Mouse (Mus musculus) ES-E14 (cell line): ENCODE results near the gene Ptprf. TPM values are rescaled to one million over a fixed set of nuclear protein-coding genes. Genes with fewer than 3 reads are reported as not detected.
A peak's percentile ranks its signal among the peaks of the same experiment; 100 is the strongest.

Experiments used
- DNase-seq: peaks from one replicate; pipeline ENCODE4 v3.0.0-alpha.2; 2013; ENCODE audit warnings: low read depth, low spot score
- H3K27ac ChIP-seq: 2 replicates; pipeline ENCODE4 v1.5.1; 2012; ENCODE audit warnings: low read depth, mild to moderate bottlenecking, low read length, moderate library complexity, mixed read lengths; ENCODE audit not compliant: poor library complexity, insufficient read depth, severe bottlenecking
- H3K36me3 ChIP-seq: 2 replicates; pipeline ENCODE4 v1.6.1; 2012; ENCODE audit warnings: mild to moderate bottlenecking, low read length, moderate library complexity, mixed read lengths; ENCODE audit not compliant: control insufficient read depth, poor library complexity, insufficient read depth, severe bottlenecking
- H3K4me1 ChIP-seq, 2 experiments: fragments of 150-350 bp in 1 of 2; sonication (generic) in 1 of 2; 2 replicates each; pipeline ENCODE4 v1.6.1; 2012; ENCODE audit warnings: low read length in 2 of 2, mild to moderate bottlenecking in 1 of 2, mixed read lengths in 1 of 2; ENCODE audit not compliant: control insufficient read depth in 2 of 2, insufficient read depth in 2 of 2, poor library complexity in 1 of 2
- H3K4me3 ChIP-seq, 2 experiments: fragments of 150-350 bp in 1 of 2; sonication (generic) in 1 of 2; 2 replicates each; pipeline ENCODE4 v1.5.1; 2012; ENCODE audit warnings: low read length in 2 of 2, low read depth in 1 of 2, mild to moderate bottlenecking in 1 of 2, mixed read lengths in 1 of 2; ENCODE audit not compliant: insufficient read depth in 1 of 2, poor library complexity in 1 of 2, severe bottlenecking in 1 of 2
- H3K9ac ChIP-seq: 2 replicates; pipeline ENCODE4 v1.6.1; 2012; ENCODE audit warnings: low read depth, mild to moderate bottlenecking, low read length, mixed read lengths; ENCODE audit not compliant: poor library complexity, insufficient read depth, severe bottlenecking
- H3K9me3 ChIP-seq: fragments of 150-350 bp; sonication (generic); 2 replicates; pipeline ENCODE4 v1.6.1; 2012; ENCODE audit warnings: low read depth, mild to moderate bottlenecking, low read length; ENCODE audit not compliant: control insufficient read depth, insufficient read depth
- CHD2 ChIP-seq: IDR thresholded peaks from 2 replicates; pipeline ENCODE4 v1.6.1; 2014; ENCODE audit warnings: mild to moderate bottlenecking, low read depth, low read length, inconsistent platforms
- HCFC1 ChIP-seq: IDR thresholded peaks from 2 replicates; pipeline ENCODE4 v1.6.1; 2012; ENCODE audit warnings: low read length, inconsistent platforms, borderline replicate concordance; ENCODE audit not compliant: insufficient read depth
- MAFK ChIP-seq: IDR thresholded peaks from 2 replicates; pipeline ENCODE4 v1.6.1; 2014; ENCODE audit warnings: mild to moderate bottlenecking, low read depth, low read length, inconsistent platforms; ENCODE audit not compliant: insufficient read depth
- ZC3H11A ChIP-seq: IDR thresholded peaks from 2 replicates; pipeline ENCODE4 v1.6.1; 2012; ENCODE audit warnings: low read depth, mild to moderate bottlenecking, inconsistent platforms, low read length, borderline replicate concordance
- ZNF384 ChIP-seq: IDR thresholded peaks from 2 replicates; pipeline ENCODE4 v1.6.1; 2012; ENCODE audit warnings: low read depth, low read length, inconsistent platforms
- in situ Hi-C, 2 experiments: fragments of 600-800 bp; cut with MboI; formaldehyde crosslinking; loops; one replicate each; pipeline ENCODE4 v1.15.1; 2025; ENCODE audit warnings: low sequenced_read_pairs in 2 of 2, inconsistent platforms in 1 of 2; ENCODE audit not compliant: unreplicated experiment in 2 of 2
- total RNA-seq: library from RNA; depleted of rRNA; stranded (reverse); fragments of 300-350 nt; gene quantifications from 2 replicates; pipeline ENCODE4 v1.2.3, GENCODE M21; 2012

The Ptprf gene
- total RNA-seq, 1 experiment: 226 TPM

DNA sequence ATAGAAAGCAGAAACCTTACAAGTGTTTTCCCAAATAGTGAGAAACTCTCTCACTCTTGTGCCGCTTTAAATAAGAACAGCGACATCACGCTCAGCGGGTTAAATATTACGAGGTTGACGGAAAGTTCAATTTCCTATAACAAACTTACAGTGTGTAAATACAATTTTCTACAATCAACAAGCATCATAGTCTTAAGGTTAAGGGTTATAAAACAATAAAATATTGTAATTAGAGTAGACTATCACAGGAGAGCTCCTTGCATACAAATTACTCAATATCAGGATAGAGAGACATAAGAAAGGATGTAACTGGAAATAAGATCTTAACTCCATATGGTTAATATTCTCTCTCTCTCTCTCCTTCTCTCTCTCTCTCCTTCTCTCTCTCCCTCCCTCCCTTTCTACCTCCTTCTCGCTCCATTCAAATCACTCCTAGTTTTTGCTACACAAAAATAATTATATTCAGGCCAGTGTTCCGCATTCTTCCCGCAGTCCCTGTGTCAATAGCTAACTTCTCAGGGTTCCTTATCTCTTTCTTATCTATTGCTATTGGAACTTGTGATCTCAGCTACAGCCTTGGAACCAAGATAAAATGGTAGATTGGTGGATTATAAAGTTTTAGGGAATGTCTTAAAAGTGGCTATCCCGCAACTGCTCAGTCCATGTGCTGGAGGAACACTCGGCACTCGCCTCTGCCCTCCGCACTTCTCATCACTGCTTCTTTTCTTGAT, 16.5 kb upstream of the Ptprf start:
- Histone ChIP-seq H3K4me3 (no peak overlapping the region), H3K27ac (no peak overlapping the region), H3K4me1 (peaks cover 0 to 3% of the 10 kb centered on the region in 2 experiments; a peak in 1 of 4 replicates), H3K9ac (no peak overlapping the region), H3K36me3 (no peaks in the 10 kb centered on the region), H3K9me3 (no peaks in the 10 kb centered on the region)
- TF ChIP-seq CHD2 (no peak), ZNF384 (no peak), MAFK (no peak), ZC3H11A (no peak), HCFC1 (no peak)
- no peak for DNase-seq
- in situ Hi-C loops: no loop called here

DNA sequence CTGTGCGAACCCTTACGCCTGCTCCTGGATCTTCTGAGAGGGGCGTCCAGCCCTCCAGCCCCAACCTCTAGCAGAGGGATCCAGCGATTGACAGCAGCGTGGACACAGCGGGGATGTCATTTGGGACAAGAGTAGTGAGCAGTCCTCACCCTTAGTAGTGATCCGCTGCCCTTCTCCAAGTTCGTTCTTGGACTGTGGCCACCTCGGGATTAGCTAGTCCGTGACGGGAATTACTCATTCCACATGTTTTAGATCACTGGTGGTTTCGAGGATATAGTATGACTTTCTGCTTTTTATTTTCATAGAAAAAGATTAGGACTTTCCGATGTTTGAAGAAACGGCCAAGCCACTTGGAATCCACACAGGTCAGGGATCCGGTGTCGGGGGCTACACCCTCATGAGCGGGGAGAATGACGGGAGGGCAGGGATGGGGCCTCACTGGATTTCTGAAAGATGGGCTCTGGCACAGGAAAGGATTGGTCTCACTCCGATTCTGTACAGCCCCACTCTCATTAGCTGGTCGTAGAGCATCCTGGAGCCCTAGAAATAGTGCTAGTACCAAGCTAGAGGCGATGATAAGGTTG, 15.0 kb upstream of the Ptprf start:
- Histone ChIP-seq H3K9me3 (no peaks in the 10 kb centered on the region), H3K4me3 (no peak overlapping the region), H3K9ac (no peak overlapping the region), H3K36me3 (no peaks in the 10 kb centered on the region), H3K27ac (0 out of 2 replicates have a peak overlapping the region, but pooled peaks have one; percentile 25), H3K4me1 (peaks cover 0 to 3% of the 10 kb centered on the region in 2 experiments; a peak in 1 of 4 replicates)
- no peak for DNase-seq
- TF ChIP-seq ZC3H11A (no peak), CHD2 (no peak), ZNF384 (no peak), MAFK (no peak), HCFC1 (no peak)
- in situ Hi-C loops: no loop called here

DNA sequence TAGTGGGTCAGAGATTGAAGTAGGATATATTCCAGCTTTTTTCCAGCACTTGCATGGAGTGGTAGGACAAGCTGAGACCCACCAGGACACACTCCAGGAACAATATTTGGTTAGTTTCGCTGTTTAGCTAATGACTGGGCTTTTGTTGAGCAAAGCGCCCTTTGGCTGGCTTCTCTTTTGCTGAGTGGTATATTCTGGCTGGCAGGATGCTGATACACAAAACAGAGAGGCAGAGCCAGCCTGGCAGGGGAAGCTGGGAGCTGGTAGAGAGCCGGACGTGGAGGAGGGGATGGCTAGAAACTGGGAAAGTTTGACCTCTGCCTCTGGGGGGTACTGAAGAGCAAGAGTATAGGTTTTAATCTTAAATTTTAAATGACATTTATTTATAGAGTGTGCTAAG, 13.8 kb upstream of the Ptprf start:
- Histone ChIP-seq H3K27ac (no peak overlapping the region), H3K9ac (no peak overlapping the region), H3K4me1 (peaks cover 0 to 3% of the 10 kb centered on the region in 2 experiments; a peak in 1 of 4 replicates), H3K36me3 (no peaks in the 10 kb centered on the region), H3K4me3 (no peak overlapping the region), H3K9me3 (no peaks in the 10 kb centered on the region)
- no peak for DNase-seq
- TF ChIP-seq ZNF384: no peak
- no peak for TF ChIP-seq HCFC1
- no peak for TF ChIP-seq CHD2
- no peak for TF ChIP-seq MAFK
- no peak for TF ChIP-seq ZC3H11A
- in situ Hi-C loops: no loop called here

DNA sequence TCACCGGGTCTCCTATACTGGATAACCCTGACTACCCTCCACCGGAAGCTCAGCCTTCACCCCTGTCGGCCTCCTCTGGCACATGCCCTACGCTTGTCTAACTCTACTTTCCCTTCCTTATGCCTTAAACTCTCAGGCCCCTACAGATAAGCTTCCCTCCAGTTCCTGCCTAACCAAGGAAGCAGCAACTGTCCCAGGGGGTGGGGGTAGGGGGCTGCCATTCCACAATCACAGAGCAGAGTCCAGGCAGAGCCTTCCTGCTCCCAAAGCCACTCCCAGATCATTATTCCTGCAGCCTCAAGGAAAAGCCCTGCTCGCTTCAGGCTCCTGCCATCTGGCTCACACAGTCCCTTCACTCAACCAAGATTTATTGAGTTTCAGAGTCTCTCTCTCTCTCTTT, 6.6 kb upstream of the Ptprf start:
- Histone ChIP-seq H3K27ac (no peak overlapping the region), H3K9me3 (no peaks in the 10 kb centered on the region)

More for the DNA sequence above, 6.6 kb upstream of the Ptprf start:
- in situ Hi-C loops: loop anchor here in 1 of 2 experiments (10.0 kb wide), 1 partner anchor 83 kb away; no protein-coding TSS in a partner anchor
- H3K4me1 ChIP-seq: peaks cover 0 to 3% of the 10 kb centered on the region in 2 experiments; a peak in 1 of 4 replicates
- TF ChIP-seq MAFK (no peak), HCFC1 (no peak), ZNF384 (no peak), CHD2 (no peak), ZC3H11A (no peak)
- DNase-seq: no peak
- no peak overlapping the region for H3K9ac ChIP-seq
- no peak overlapping the region for H3K4me3 ChIP-seq
- no peaks in the 10 kb centered on the region for H3K36me3 ChIP-seq
